Mouse (Mus musculus) embryonic fibroblast, embryonic 13.5 days (primary cell): Measurements from ENCODE around the gene Armcx6. TPM values are rescaled to one million over a fixed set of nuclear protein-coding genes. Genes with fewer than 3 reads are reported as not detected.
"Not testable (repeated sequence)": the region's sequence is repeated elsewhere in the genome, so short reads cannot be mapped to it uniquely, and the experiment has no call there.

Source experiments
- H3K27ac ChIP-seq: 2 replicates; pipeline ENCODE4 v1.5.1; 2012; ENCODE audit warnings: low read length, control low read depth, inconsistent platforms; ENCODE audit not compliant: insufficient read depth
- H3K4me1 ChIP-seq: 2 replicates; pipeline ENCODE4 v1.6.1; 2011; ENCODE audit warnings: low read length; ENCODE audit not compliant: control insufficient read depth, insufficient read depth
- H3K4me3 ChIP-seq: 2 replicates; pipeline ENCODE4 v1.5.1; 2011; ENCODE audit warnings: mild to moderate bottlenecking, control low read depth, low read length; ENCODE audit not compliant: insufficient read depth
- CTCF ChIP-seq: IDR thresholded peaks from 2 replicates; pipeline ENCODE4 v1.5.1; 2011; ENCODE audit warnings: mild to moderate bottlenecking, control low read depth, low read length, moderate library complexity, borderline replicate concordance; ENCODE audit not compliant: insufficient read depth
- POLR2A ChIP-seq: IDR thresholded peaks from 2 replicates; pipeline ENCODE4 v1.6.1; 2011; ENCODE audit warnings: low read depth, mild to moderate bottlenecking, control low read depth, low read length, moderate library complexity
- polyA plus RNA-seq: library from polyadenylated mRNA; stranded (reverse); fragments of >200 nt; gene quantifications from 2 replicates; pipeline ENCODE4 v1.2.4, GENCODE M21; 2011; ENCODE audit warnings: low read depth; ENCODE audit not compliant: missing spikeins, insufficient read length

The Armcx6 gene
- polyA plus RNA-seq, 1 experiment: 21.7 TPM

GRCm38 (mm10) chrX:134741862-134742261 lies 9.4 kb downstream of the Armcx6 start:
- Histone ChIP-seq H3K27ac (no peak overlapping the region), H3K4me3 (no peak overlapping the region), H3K4me1 (no peaks in the 10 kb centered on the region)
- TF ChIP-seq POLR2A: no peak
- no peak for TF ChIP-seq CTCF

GRCm38 (mm10) chrX:134739160-134739559 lies 12.1 kb downstream of the Armcx6 start:
- Histone ChIP-seq H3K27ac (no peak overlapping the region), H3K4me1 (no peaks in the 10 kb centered on the region), H3K4me3 (no peak overlapping the region)
- TF ChIP-seq CTCF (no peak), POLR2A (no peak)

- H3K4me3 ChIP-seq: no peak overlapping the region
- H3K27ac ChIP-seq: no peak overlapping the region
- TF ChIP-seq POLR2A (no peak), CTCF (no peak)
- H3K4me1 ChIP-seq: no peaks in the 10 kb centered on the region
Measured at GRCm38 (mm10) chrX:134737796-134738195, 13.4 kb downstream of the Armcx6 start.

GRCm38 (mm10) chrX:134729778-134730177 lies 21.4 kb downstream of the Armcx6 start:
- Histone ChIP-seq H3K27ac (no peak overlapping the region), H3K4me1 (no peaks in the 10 kb centered on the region), H3K4me3 (no peak overlapping the region)
- TF ChIP-seq POLR2A: no peak
- TF ChIP-seq CTCF: no peak

GRCm38 (mm10) chrX:134723762-134724161 lies 27.5 kb downstream of the Armcx6 start:
- H3K27ac ChIP-seq, H3K4me3 ChIP-seq, H3K4me1 ChIP-seq: not testable (repeated sequence)

- no peak overlapping the region for H3K27ac ChIP-seq
- no peaks in the 10 kb centered on the region for H3K4me1 ChIP-seq
- 0 out of 2 replicates have a peak, but pooled peaks have one; percentile 20 for TF ChIP-seq POLR2A
- TF ChIP-seq CTCF: no peak
- H3K4me3 ChIP-seq: peak overlapping the region; percentile 69
Measured at GRCm38 (mm10) chrX:134718524-134718923, 32.7 kb downstream of the Armcx6 start.

- H3K4me3 ChIP-seq: peak within 1 kb of the TSS; percentile 69
- TF ChIP-seq POLR2A (peak; percentile 91), CTCF (no peak; the same call in 1 of the 2 replicates)
Measured at GRCm38 (mm10) chrX:134717752-134718308, 33.4 kb downstream of the Armcx6 start, which contains the start of gene Armcx1. TSS of gene Armcx1 (plus strand) at chrX:134717963.

GRCm38 (mm10) chrX:134716863-134717262 lies 34.4 kb downstream of the Armcx6 start:
- H3K4me1 ChIP-seq: no peaks in the 10 kb centered on the region
- no peak overlapping the region for H3K4me3 ChIP-seq
- no peak overlapping the region for H3K27ac ChIP-seq
- no peak for TF ChIP-seq POLR2A
- no peak for TF ChIP-seq CTCF

More at GRCm38 (mm10) chrX:134717752-134718308, 33.4 kb downstream of the Armcx6 start, which contains the start of gene Armcx1:
- Histone ChIP-seq H3K4me1 (no peaks in the 10 kb centered on the region), H3K27ac (peak within 1 kb of the TSS; percentile 24; the same call in 1 of the 2 replicates)

Other genes starting within 250 kb of the Armcx6 start
- gene Timm8a1, start 209.6 kb downstream of the Armcx6 start, polyA plus RNA-seq: 33.3 and 34.3 TPM in 2 replicates
- gene Btk, start 167.8 kb downstream of the Armcx6 start, polyA plus RNA-seq: 0.61 TPM in 1 of 2 replicates, not detected in the other
- 765 and 790 TPM in 2 replicates for gene Rpl36a, start 165.8 kb downstream of the Armcx6 start, polyA plus RNA-seq
- 11.2 and 14.7 TPM in 2 replicates for gene Gla, start 150.3 kb downstream of the Armcx6 start, polyA plus RNA-seq
- 113 and 117 TPM in 2 replicates for gene Hnrnph2, start 150.2 kb downstream of the Armcx6 start, polyA plus RNA-seq
- 19.0 and 22.5 TPM in 2 replicates for gene Armcx4, start 64.9 kb downstream of the Armcx6 start, polyA plus RNA-seq
- 34.1 and 39.4 TPM in 2 replicates for gene Armcx1, start 33.5 kb downstream of the Armcx6 start, polyA plus RNA-seq
- 71.6 and 81.0 TPM in 2 replicates for gene Armcx3, start 5.2 kb upstream of the Armcx6 start, polyA plus RNA-seq
- gene Armcx2, start 57.8 kb upstream of the Armcx6 start, polyA plus RNA-seq: 108 and 127 TPM in 2 replicates
- 0.77 and 0.93 TPM in 2 replicates for gene Nxf2, start 213.3 kb upstream of the Armcx6 start, polyA plus RNA-seq